ENCODE assay signal across 21 mouse cellular contexts in the genomic region with DNA sequence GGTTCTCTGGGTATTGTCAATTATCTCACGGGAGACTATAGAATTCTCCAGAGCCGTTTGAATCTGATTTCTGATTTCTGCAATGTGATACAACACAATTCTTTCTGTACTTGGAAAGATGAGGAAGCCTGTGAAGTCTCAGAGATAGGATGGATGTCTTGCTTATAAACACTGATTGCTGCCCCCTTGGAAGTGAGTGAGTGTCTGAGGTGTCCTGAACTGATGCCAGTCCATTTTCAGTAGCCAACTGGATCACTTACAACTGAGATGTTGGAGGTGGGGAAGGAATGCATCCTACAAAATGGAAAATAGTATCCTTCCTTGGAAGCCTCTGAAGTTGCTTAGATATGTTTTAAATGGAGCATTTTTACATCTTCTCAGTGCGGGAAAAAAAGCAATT.
DNase-seq lines count a peak whose midpoint lies in the region; ATAC-seq lines count a peak whose summit lies in the region.
"Had no signal": no experiment of that assay in that cellular context is flagged by ENCODE, and none has a peak within 500 bp of the region (broad histone marks: within the 10 kb centered on the region; RNA-seq: fewer than 3 reads in every experiment).

No protein-coding gene starts in this region.

- ATAC-seq in frontal cortex, adult (ENCODE audit: low TSS enrichment), result peak; percentile 56
- ATAC-seq: activated CD4-positive, CD25-positive, alpha-beta regulatory T cell, adult 4 months; CD4-positive, CD25-positive, alpha-beta regulatory T cell, adult 4 months; Patski had no signal

- peak; percentile 54 to 62 for DNase-seq in cerebellum, postnatal 10 days
- no peak for DNase-seq in cerebellum, adult 9-10 months
- peak; percentile 28 to 68 for DNase-seq in cerebellum, postnatal 14 days
- DNase-seq in cerebellum, adult 8-10 months, result no peak
- no peak for DNase-seq in frontal cortex, postnatal 10 days (ENCODE audit: low spot score in 2 of 2)
- peak; percentile 21 for DNase-seq in brain, adult 2 months (ENCODE audit: low read depth, low spot score)
- DNase-seq in spleen, postnatal 36 days (ENCODE audit: low spot score in 2 of 2), result no peak
- DNase-seq: adrenal gland, adult 2 months; adrenal gland, adult 8-10 months; adrenal gland, postnatal 10 days; adrenal gland, postnatal 14 days; adrenal gland, postnatal 25 days; adrenal gland, postnatal 36 days; B cell, adult 2 months; cerebellum, adult 11 months; cerebellum, adult 11-12 months; cerebellum, adult 18-20 months had no signal

Comparison
In these comparisons a context has a peak if more than half of its experiments do, and no peak if none do; other contexts are left out.
1. DNase-seq: peak in cerebellum, postnatal 10 days (2 of 2), cerebellum, postnatal 14 days (2 of 2) and brain, adult 2 months (single experiment); none in cerebellum, adult 9-10 months (single experiment), cerebellum, adult 8-10 months (single experiment), frontal cortex, postnatal 10 days (0 of 2) and spleen, postnatal 36 days (0 of 2).